32 mouse cellular contexts compared by ENCODE assay signal in the genomic region with DNA sequence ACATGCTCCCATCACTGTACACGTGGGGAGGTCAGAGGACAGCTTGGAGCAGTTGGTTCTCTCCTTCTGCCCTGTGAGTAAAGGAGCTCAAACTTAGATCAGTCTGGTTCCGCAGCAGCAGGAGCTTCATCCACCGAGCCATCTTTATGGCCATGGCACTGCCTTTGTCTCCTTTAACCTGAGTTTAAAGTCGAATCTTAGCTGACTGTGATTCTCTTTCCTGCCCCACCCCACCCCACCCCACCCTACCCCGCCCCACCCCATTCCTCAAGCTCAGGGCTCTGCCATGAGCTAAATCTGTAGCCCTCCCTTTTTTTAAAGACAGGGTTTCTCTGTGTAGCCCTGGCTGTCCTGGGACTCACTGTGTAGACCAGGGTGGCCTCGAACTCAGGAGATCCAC. TPM values are rescaled to one million over a fixed set of nuclear protein-coding genes. Genes with fewer than 3 reads are reported as not detected.
DNase-seq lines count a peak whose midpoint lies in the region; ATAC-seq and TF ChIP-seq lines count a peak whose summit lies in the region.
"Had no signal": no experiment of that assay in that cellular context is flagged by ENCODE, and none has a peak within 500 bp of the region (broad histone marks: within the 10 kb centered on the region; RNA-seq: fewer than 3 reads in every experiment).

No protein-coding gene starts in this region.

- H3K27ac ChIP-seq in ES-Bruce4 (ENCODE audit: insufficient read depth, low read length): peak overlapping the region; percentile 83
- 0 out of 2 replicates have a peak overlapping the region, but pooled peaks have one; percentile 4 for H3K27ac ChIP-seq in intestine, embryonic 16.5 days (ENCODE audit: low read length)
- H3K27ac ChIP-seq in small intestine, adult 2 months (ENCODE audit: insufficient read depth, low read depth, low read length): peak overlapping the region; percentile 96
- H3K27ac ChIP-seq: embryonic facial prominence, embryonic 12.5 days; embryonic facial prominence, embryonic 15.5 days; gastrocnemius, adult 2 months; heart, embryonic 15.5 days; hindbrain, embryonic 10.5 days; hindbrain, embryonic 13.5 days had no signal

- H3K4me1 ChIP-seq in ES-Bruce4 (ENCODE audit: control insufficient read depth, insufficient read depth, low read length): peaks cover 7% of the 10 kb centered on the region
- H3K4me1 ChIP-seq in intestine, embryonic 16.5 days (ENCODE audit: control insufficient read depth, insufficient read depth, low read length): peaks cover 36% of the 10 kb centered on the region
- H3K4me1 ChIP-seq in small intestine, adult 2 months (ENCODE audit: control insufficient read depth, insufficient read depth, insufficient read length, low read length): peaks cover 44% of the 10 kb centered on the region

- peak; percentile 70 for DNase-seq in R1 (ENCODE audit: low read depth, low spot score)
- no peak for DNase-seq in layer of hippocampus, adult 18-20 months (ENCODE audit: low spot score in 2 of 2)
- DNase-seq in kidney, adult 8-10 months: no peak
- DNase-seq in retina, postnatal 1 day: no peak
- DNase-seq: adrenal gland, adult 2 months; adrenal gland, postnatal 14 days; B cell, adult 2 months; cerebellum, adult 11 months; cerebellum, adult 2 months; cerebellum, adult 9-11 months; cerebellum, postnatal 25 days; forebrain, postnatal 0 days; gastrocnemius, adult 2 months; gastrocnemius, postnatal 14 days; heart, adult 11 months; heart, postnatal 10 days; heart, postnatal 36 days had no signal

- no peak for TF ChIP-seq CTCF in ES-Bruce4 (IDR thresholded peaks at IDR 0.05; ENCODE audit: low read depth, low read length)
- no peak for TF ChIP-seq CTCF in small intestine, adult 2 months (IDR thresholded peaks at IDR 0.05; ENCODE audit: extremely low read depth, insufficient read length, insufficient replicate concordance, low read depth, low read length)

- H3K4me2 ChIP-seq in intestine, embryonic 16.5 days (ENCODE audit: low read depth, low read length): no peak overlapping the region; the same call in 1 of the 2 replicates
- H3K4me2 ChIP-seq: embryonic facial prominence, embryonic 12.5 days; embryonic facial prominence, embryonic 15.5 days; heart, embryonic 11.5 days; heart, embryonic 15.5 days; hindbrain, embryonic 13.5 days had no signal

- WGBS in intestine, embryonic 16.5 days: 68% methylated on average over 6 of the region's 6 CpGs
- 31% methylated on average over 6 of the region's 6 CpGs for WGBS in small intestine, adult 2 months

- ATAC-seq in intestine, embryonic 16.5 days: peak; percentile 83
- ATAC-seq: forebrain, embryonic 14.5 days; forebrain, postnatal 0 days; hindbrain, embryonic 16.5 days had no signal

- H3K4me3 ChIP-seq in ES-Bruce4 (ENCODE audit: low read depth, low read length): no peak overlapping the region
- H3K4me3 ChIP-seq in intestine, embryonic 16.5 days (ENCODE audit: low read length): no peak overlapping the region
- H3K4me3 ChIP-seq in small intestine, adult 2 months (ENCODE audit: low read depth, low read length): no peak overlapping the region
- H3K4me3 ChIP-seq: embryonic facial prominence, embryonic 12.5 days; embryonic facial prominence, embryonic 15.5 days; gastrocnemius, adult 2 months; heart, embryonic 15.5 days; hindbrain, embryonic 10.5 days; hindbrain, embryonic 13.5 days had no signal

- no peak for TF ChIP-seq EP300 in ES-Bruce4 (IDR thresholded peaks at IDR 0.05; ENCODE audit: insufficient read depth, low read depth, low read length)

- no peaks in the 10 kb centered on the region for H3K27me3 ChIP-seq in ES-Bruce4 (ENCODE audit: control insufficient read depth, insufficient read depth, low read length, poor library complexity, severe bottlenecking)
- no peaks in the 10 kb centered on the region for H3K27me3 ChIP-seq in intestine, embryonic 16.5 days (replicated peaks; ENCODE audit: control insufficient read depth, insufficient read depth, low read length)
- no peaks in the 10 kb centered on the region for H3K27me3 ChIP-seq in small intestine, adult 2 months (ENCODE audit: control insufficient read depth, insufficient read depth, low read length)
- H3K27me3 ChIP-seq: CH12.LX; embryonic facial prominence, embryonic 12.5 days; embryonic facial prominence, embryonic 15.5 days; heart, embryonic 15.5 days; hindbrain, embryonic 13.5 days had no signal

- TF ChIP-seq POLR2A in ES-Bruce4 (IDR thresholded peaks at IDR 0.05; ENCODE audit: insufficient read depth, low read length): no peak
- TF ChIP-seq POLR2A in small intestine, adult 2 months (IDR thresholded peaks at IDR 0.05; ENCODE audit: low read depth, low read length): no peak

- H3K36me3 ChIP-seq in ES-Bruce4 (ENCODE audit: control insufficient read depth, insufficient read depth, low read length, poor library complexity, severe bottlenecking): no peaks in the 10 kb centered on the region
- H3K36me3 ChIP-seq in intestine, embryonic 16.5 days (ENCODE audit: control insufficient read depth, insufficient read depth, low read length): no peaks in the 10 kb centered on the region
- 0 out of 2 replicates have a peak, but pooled peaks cover 2% of the 10 kb centered on the region for H3K36me3 ChIP-seq in small intestine, adult 2 months (ENCODE audit: control insufficient read depth, insufficient read depth, low read length)
- H3K36me3 ChIP-seq: embryonic facial prominence, embryonic 15.5 days; heart, embryonic 15.5 days; hindbrain, embryonic 13.5 days had no signal

- H3K9me3 ChIP-seq in ES-Bruce4 (replicated peaks; ENCODE audit: control insufficient read depth, insufficient read depth, low read length, poor library complexity, severe bottlenecking): no peaks in the 10 kb centered on the region
- no peaks in the 10 kb centered on the region for H3K9me3 ChIP-seq in intestine, embryonic 16.5 days (ENCODE audit: control insufficient read depth, low read length)
- H3K9me3 ChIP-seq: embryonic facial prominence, embryonic 12.5 days; embryonic facial prominence, embryonic 15.5 days; heart, embryonic 15.5 days; hindbrain, embryonic 10.5 days; hindbrain, embryonic 13.5 days had no signal

- no peak overlapping the region for H3K9ac ChIP-seq in ES-Bruce4 (ENCODE audit: low read depth, poor library complexity, severe bottlenecking)
- no peak overlapping the region for H3K9ac ChIP-seq in intestine, embryonic 16.5 days (ENCODE audit: low read depth, low read length)
- H3K9ac ChIP-seq: embryonic facial prominence, embryonic 12.5 days; embryonic facial prominence, embryonic 15.5 days; forebrain, postnatal 0 days; heart, embryonic 15.5 days; hindbrain, embryonic 13.5 days had no signal

RNA-seq across cellular contexts. Expression of a gene that starts 38.8 kb away (rescaled TPM):
- polyA plus RNA-seq in ES-Bruce4 (2011; ENCODE audit: insufficient read depth, insufficient read length, low read depth, missing spikeins): 69.2 and 80.9 TPM in 2 replicates
- polyA plus RNA-seq in intestine, embryonic 16.5 days (2015; fragmentation: Nextera tagmentation; extraction: Ambion mirVana): 8.1 and 8.6 TPM in 2 replicates
- polyA plus RNA-seq in small intestine, adult 2 months (2012; rRNA removed): 36.9 and 101 TPM in 2 replicates
- 10 to 100 TPM; 76.9 to 77.9 TPM for total RNA-seq in layer of hippocampus, adult 18-20 months (2021)

RNA-seq across cellular contexts. Expression of a gene that starts 48.4 kb away (rescaled TPM):
- polyA plus RNA-seq in ES-Bruce4 (2011; ENCODE audit: insufficient read depth, insufficient read length, low read depth, missing spikeins): not detected in 2 replicates
- 17.6 and 22.0 TPM in 2 replicates for polyA plus RNA-seq in intestine, embryonic 16.5 days (2015; fragmentation: Nextera tagmentation; extraction: Ambion mirVana)
- not detected in 2 replicates for polyA plus RNA-seq in small intestine, adult 2 months (2012; rRNA removed)
- total RNA-seq in layer of hippocampus, adult 18-20 months (2021): not detected
- total RNA-seq: adrenal gland, adult 2 months; adrenal gland, postnatal 14 days; forebrain, postnatal 0 days; gastrocnemius, adult 2 months; gastrocnemius, postnatal 14 days; gastrocnemius, postnatal 4 days; heart, adult 8-10 months; heart, postnatal 10 days; heart, postnatal 36 days had no signal
- polyA plus RNA-seq: adrenal gland, adult 2 months; cerebellum, adult 2 months; frontal cortex, adult 2 months had no signal

Comparison
In these comparisons a context has a peak if more than half of its experiments do, and no peak if none do; other contexts are left out.
1. H3K27ac ChIP-seq: peak in every context shown above with its lines; median percentile 96 in small intestine, adult 2 months; 83 in ES-Bruce4; 4 in intestine, embryonic 16.5 days.
2. RNA of a gene that starts 48.4 kb away (polyA plus RNA-seq): 17.6 to 22.0 TPM in intestine, embryonic 16.5 days; not detected in small intestine, adult 2 months and not detected in ES-Bruce4; every median in the first group is over 10 times any median in the second.